Mouse (Mus musculus): ENCODE results near the gene Fkbp9. TPM values are rescaled to one million over a fixed set of nuclear protein-coding genes. Genes with fewer than 3 reads are reported as not detected.

Gene Fkbp9
- polyA plus RNA-seq, 1 experiment from 2014 or later: 55.3 TPM

DNA sequence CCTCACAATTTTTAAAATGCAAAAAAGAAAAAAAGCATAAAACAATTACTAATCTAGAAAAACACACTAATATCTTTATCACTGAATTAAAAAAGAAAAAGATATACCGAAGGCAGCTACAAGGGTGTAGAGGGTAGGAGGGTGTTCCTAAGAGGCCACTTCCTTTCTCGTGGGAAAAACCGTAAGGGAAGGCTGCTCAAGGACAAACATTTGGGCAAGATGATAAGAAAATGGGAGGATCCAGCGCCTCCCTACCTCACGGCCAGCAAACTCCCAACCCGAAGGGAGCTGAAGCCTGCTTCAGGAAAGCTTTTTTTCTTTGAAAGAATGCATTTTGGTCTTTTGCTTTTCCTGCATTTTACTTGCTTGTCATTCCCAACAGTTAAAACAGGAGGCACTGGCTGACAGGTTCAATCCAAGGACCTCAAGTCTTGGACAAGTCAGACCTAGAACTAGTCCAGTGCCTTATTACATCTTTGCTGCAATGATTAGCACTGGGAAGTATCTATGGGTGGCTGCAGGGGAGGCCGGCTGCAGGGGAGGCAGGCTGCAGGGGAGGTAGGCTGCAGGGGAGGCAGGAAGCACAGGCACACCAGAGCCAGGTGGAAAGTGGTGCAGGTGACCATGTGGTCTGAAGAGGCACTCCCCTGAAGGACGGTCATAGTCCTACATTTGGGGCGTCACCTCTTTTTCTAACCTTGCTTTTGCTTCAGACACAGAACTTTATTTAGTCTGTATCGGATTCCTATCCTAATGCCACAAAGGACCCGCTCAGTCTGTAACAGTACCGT lies 85.9 kb downstream of the Fkbp9 start:
- DNase-seq (ENCODE audit: low spot score, missing footprints) (no peak), ATAC-seq (ENCODE audit: low FRiP score) (no peak)
- Histone ChIP-seq H3K27ac (ENCODE audit: low read depth, low read length) (no peak overlapping the region; the same call in 1 of the 2 replicates), H3K36me3 (ENCODE audit: control insufficient read depth, insufficient read depth, low read length) (no peaks in the 10 kb centered on the region), H3K4me2 (no peak overlapping the region), H3K9me3 (ENCODE audit: control insufficient read depth, low read length) (no peaks in the 10 kb centered on the region), H3K4me1 (ENCODE audit: control insufficient read depth, insufficient read depth, low read length) (no peaks in the 10 kb centered on the region), H3K4me3 (ENCODE audit: low read depth, low read length) (no peak overlapping the region), H3K27me3 (ENCODE audit: control insufficient read depth, insufficient read depth, low read length) (no peaks in the 10 kb centered on the region), H3K9ac (ENCODE audit: low read length) (no peak overlapping the region)
- WGBS: 78% methylated on average over 12 of the region's 12 CpGs

DNA sequence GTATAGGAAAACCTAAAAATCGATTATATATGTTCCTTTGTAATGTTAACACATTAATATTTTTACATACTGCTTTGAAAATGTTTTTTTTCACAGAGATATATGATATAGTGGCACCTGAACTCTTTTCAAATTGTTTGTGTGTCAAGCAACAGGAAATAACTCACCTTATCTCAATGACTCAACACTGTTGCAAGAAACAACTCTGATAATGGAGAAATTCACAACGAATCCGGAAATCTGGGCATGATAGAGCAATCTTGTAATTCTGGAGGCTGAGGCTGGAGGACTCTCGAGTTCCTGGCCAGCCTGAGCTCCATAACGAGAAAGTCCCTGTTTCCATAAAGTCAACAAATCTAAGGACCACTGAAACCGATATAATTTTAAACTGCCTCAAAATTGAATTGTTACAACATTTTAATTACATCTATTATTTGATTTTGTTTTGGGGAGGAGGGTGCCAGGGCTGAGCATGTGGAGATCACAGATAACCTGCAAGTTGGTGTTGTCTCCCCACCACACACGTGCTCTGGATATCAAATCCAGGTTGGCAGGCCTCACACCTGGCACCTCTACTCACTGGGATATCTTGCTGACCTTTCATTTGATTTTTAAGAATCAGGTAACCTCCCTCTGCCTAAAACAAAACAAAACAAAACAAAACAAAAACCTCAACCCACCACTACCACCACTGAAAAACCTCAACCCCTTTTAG lies 87.6 kb downstream of the Fkbp9 start:
- no peak overlapping the region for H3K27ac ChIP-seq (ENCODE audit: low read depth, low read length)
- no peaks in the 10 kb centered on the region for H3K9me3 ChIP-seq (ENCODE audit: control insufficient read depth, low read length)
- H3K4me1 ChIP-seq (ENCODE audit: control insufficient read depth, insufficient read depth, low read length): no peaks in the 10 kb centered on the region
- WGBS: 91% methylated on average over 7 of the region's 7 CpGs
- DNase-seq (ENCODE audit: low spot score, missing footprints) (no peak), ATAC-seq (ENCODE audit: low FRiP score) (no peak)
- H3K36me3 ChIP-seq (ENCODE audit: control insufficient read depth, insufficient read depth, low read length): no peaks in the 10 kb centered on the region
- H3K27me3 ChIP-seq (ENCODE audit: control insufficient read depth, insufficient read depth, low read length): no peaks in the 10 kb centered on the region
- no peak overlapping the region for H3K4me3 ChIP-seq (ENCODE audit: low read depth, low read length)
- H3K4me2 ChIP-seq: no peak overlapping the region
- no peak overlapping the region for H3K9ac ChIP-seq (ENCODE audit: low read length)

DNA sequence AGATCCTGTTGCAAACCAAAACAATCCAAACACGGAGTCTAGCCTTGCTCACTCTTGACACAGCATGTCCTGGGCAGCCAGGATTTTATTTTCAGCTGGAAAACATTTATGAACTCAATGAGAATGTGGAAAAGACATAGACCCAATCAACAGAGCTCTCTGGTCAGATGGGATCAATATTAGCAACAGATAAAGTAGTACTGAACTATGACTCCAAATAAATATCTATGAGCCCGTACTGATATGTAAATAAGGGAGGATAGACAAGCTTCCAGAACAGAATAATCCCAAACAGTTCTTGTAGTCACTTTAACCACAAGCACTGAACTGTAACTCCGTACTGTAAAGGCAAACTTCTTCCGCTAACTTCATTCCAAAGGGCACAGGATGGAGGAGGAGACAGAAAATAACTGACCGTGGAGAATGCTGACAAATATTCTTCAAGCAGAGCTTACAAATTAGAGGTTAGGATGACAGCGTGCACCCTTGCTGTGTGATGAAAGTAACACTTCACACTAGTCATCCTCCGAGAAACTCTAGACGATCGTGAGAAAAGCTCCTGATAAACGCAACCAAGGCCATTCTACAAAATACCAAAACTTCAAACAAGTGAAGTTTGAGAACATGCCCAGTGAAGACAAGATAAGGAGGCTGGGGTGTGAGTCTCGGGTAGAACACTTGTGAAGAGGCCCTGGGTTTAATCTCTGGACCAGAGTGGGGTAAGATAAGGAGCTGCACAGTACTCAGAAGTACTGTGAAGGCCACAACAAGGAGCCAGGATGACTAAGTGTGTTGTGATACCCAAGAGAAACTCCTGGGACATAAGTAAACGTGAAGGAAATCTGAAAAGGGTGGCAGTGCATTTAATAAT lies 88.6 kb downstream of the Fkbp9 start:
- no peak overlapping the region for H3K27ac ChIP-seq (ENCODE audit: low read depth, low read length)
- H3K36me3 ChIP-seq (ENCODE audit: control insufficient read depth, insufficient read depth, low read length): no peaks in the 10 kb centered on the region
- no peak for DNase-seq (ENCODE audit: low spot score, missing footprints)
- no peaks in the 10 kb centered on the region for H3K9me3 ChIP-seq (ENCODE audit: control insufficient read depth, low read length)
- no peak overlapping the region for H3K4me2 ChIP-seq
- H3K4me1 ChIP-seq (ENCODE audit: control insufficient read depth, insufficient read depth, low read length): no peaks in the 10 kb centered on the region
- 89% methylated on average over 12 of the region's 12 CpGs for WGBS
- no peaks in the 10 kb centered on the region for H3K27me3 ChIP-seq (ENCODE audit: control insufficient read depth, insufficient read depth, low read length)
- no peak overlapping the region for H3K4me3 ChIP-seq (ENCODE audit: low read depth, low read length)
- H3K9ac ChIP-seq (ENCODE audit: low read length): no peak overlapping the region
- ATAC-seq (ENCODE audit: low FRiP score): no peak

DNA sequence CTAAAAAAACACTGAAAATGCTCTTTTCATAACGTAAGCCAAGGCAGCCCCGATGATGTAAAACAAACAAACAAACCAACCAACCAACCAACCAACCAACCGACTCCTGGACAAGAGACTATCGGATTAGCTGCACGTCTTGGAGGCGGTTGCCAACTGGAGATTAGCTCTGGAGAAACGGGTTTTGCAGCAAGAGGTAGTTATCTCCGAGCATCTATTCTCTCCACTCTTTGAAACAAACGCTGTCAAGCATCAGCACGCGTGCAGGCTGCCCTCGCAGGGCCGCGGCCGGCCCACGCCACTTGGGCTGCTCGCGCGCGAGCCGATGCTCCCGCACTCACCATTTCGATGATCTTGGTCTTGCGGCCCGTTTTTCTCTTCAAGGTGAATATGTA lies 91.5 kb downstream of the Fkbp9 start:
- Histone ChIP-seq H3K9ac (ENCODE audit: low read length) (peak overlapping the region; percentile 77), H3K27me3 (ENCODE audit: control insufficient read depth, insufficient read depth, low read length) (no peaks in the 10 kb centered on the region), H3K27ac (ENCODE audit: low read depth, low read length) (no peak overlapping the region), H3K4me1 (ENCODE audit: control insufficient read depth, insufficient read depth, low read length) (no peaks in the 10 kb centered on the region), H3K4me3 (ENCODE audit: low read depth, low read length) (peak overlapping the region; percentile 74), H3K4me2 (peak overlapping the region; percentile 53), H3K36me3 (ENCODE audit: control insufficient read depth, insufficient read depth, low read length) (no peaks in the 10 kb centered on the region), H3K9me3 (ENCODE audit: control insufficient read depth, low read length) (no peaks in the 10 kb centered on the region; the same call in 1 of the 2 replicates)
- no peak for ATAC-seq (ENCODE audit: low FRiP score)
- peak; percentile 97 for DNase-seq (ENCODE audit: low spot score, missing footprints)
- WGBS: under 1% methylated on average over 25 of the region's 25 CpGs

DNA sequence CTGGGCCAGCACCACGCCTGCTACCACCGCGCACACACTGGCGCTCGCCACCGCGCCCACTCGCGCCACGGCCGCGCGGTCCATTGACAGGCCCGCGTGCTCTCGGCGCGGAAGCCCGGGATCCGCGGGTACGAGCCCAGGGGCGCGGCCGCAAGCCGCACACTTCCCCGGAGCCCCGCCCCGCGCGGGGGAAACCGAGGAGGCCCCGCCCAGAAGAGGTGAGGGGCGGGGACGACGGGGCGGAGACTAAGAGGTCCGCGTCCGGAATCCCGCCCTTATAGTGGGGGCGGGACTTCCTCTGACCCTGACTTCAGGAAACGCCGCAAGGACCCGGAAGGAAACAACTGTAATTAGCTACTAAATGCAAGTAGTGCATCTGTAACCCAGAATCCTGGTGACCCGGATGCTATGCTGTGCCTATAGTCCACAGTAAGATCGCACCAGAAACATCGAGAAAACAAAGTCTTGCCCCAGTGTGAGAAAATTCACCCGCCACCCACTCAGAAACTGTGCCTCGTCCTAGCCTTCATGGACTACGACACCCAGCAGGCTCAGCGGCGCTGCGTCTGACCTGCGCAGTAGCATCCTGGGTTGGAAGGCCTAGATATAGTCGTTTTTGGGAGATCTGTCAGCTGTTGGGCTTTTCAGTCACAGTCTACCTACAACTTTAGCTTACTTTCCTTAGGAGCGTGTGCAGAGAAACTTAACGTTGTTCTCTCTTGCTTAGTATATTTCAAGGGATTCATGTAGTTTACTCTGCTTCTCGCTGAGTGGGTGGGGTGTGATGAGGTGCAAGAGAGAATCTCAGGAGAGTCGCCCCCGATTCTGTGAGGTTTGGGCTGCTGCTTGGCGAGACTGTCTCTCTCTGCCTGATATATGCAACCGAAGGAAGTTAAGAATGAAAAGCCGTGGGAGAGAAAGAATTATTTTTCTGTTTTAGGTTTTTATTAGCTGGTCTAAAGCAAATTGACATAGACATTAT lies 92.2 kb downstream of the Fkbp9 start, which contains the start of the genes Nt5c3 and Vmn1r4:
Gene Nt5c3, minus strand, starts transcription at position 207 of the 982 bp plus-strand sequence.
Gene Vmn1r4, plus strand, starts transcription at position 290 of the 982 bp plus-strand sequence.
- peak within 1 kb of the TSS; percentile 2; the same call in 1 of the 2 replicates for H3K27ac ChIP-seq (ENCODE audit: low read depth, low read length)

More for the DNA sequence above, 92.2 kb downstream of the Fkbp9 start, which contains the start of the genes Nt5c3 and Vmn1r4:
- Histone ChIP-seq H3K36me3 (ENCODE audit: control insufficient read depth, insufficient read depth, low read length) (no peaks in the 10 kb centered on the region), H3K4me2 (peak within 1 kb of the TSS; percentile 63), H3K9ac (ENCODE audit: low read length) (peak within 1 kb of the TSS; percentile 77), H3K4me1 (ENCODE audit: control insufficient read depth, insufficient read depth, low read length) (no peaks in the 10 kb centered on the region), H3K9me3 (ENCODE audit: control insufficient read depth, low read length) (no peaks in the 10 kb centered on the region; the same call in 1 of the 2 replicates), H3K4me3 (ENCODE audit: low read depth, low read length) (peak within 1 kb of the TSS; percentile 74), H3K27me3 (ENCODE audit: control insufficient read depth, insufficient read depth, low read length) (no peaks in the 10 kb centered on the region)
- ATAC-seq (ENCODE audit: low FRiP score): peak; percentile 98
- 5% methylated on average over 63 of the region's 64 CpGs for WGBS
- DNase-seq (ENCODE audit: low spot score, missing footprints): peak; percentile 100

Other genes with a start within 250 kb of the Fkbp9 start
- 232 and 241 TPM in 2 replicates for gene Lsm5, start 127.3 kb upstream of the Fkbp9 start, polyA plus RNA-seq (2014; fragmentation: Nextera tagmentation; extraction: Ambion mirVana)
- 27.4 and 31.1 TPM in 2 replicates for gene Avl9, start 117.2 kb upstream of the Fkbp9 start, polyA plus RNA-seq (2014; fragmentation: Nextera tagmentation; extraction: Ambion mirVana)
- gene Kbtbd2, start 34.2 kb upstream of the Fkbp9 start, polyA plus RNA-seq (2014; fragmentation: Nextera tagmentation; extraction: Ambion mirVana): 29.6 and 36.1 TPM in 2 replicates
- gene Nt5c3, start 91.9 kb downstream of the Fkbp9 start, polyA plus RNA-seq (2014; fragmentation: Nextera tagmentation; extraction: Ambion mirVana): 91.1 and 103 TPM in 2 replicates
- gene Vmn1r4, start 92.0 kb downstream of the Fkbp9 start, polyA plus RNA-seq (2014; fragmentation: Nextera tagmentation; extraction: Ambion mirVana): 0.51 and 0.61 TPM in 2 replicates
- not detected in 2 replicates for gene Vmn1r5, start 138.2 kb downstream of the Fkbp9 start, polyA plus RNA-seq (2014; fragmentation: Nextera tagmentation; extraction: Ambion mirVana)
- gene Vmn1r6, start 165.2 kb downstream of the Fkbp9 start, polyA plus RNA-seq (2014; fragmentation: Nextera tagmentation; extraction: Ambion mirVana): not detected in 2 replicates
- gene Vmn1r7, start 193.3 kb downstream of the Fkbp9 start, polyA plus RNA-seq (2014; fragmentation: Nextera tagmentation; extraction: Ambion mirVana): not detected in 2 replicates
- gene Vmn1r8, start 200.2 kb downstream of the Fkbp9 start, polyA plus RNA-seq (2014; fragmentation: Nextera tagmentation; extraction: Ambion mirVana): not detected in 2 replicates
- gene Vmn1r9, start 234.7 kb downstream of the Fkbp9 start, polyA plus RNA-seq (2014; fragmentation: Nextera tagmentation; extraction: Ambion mirVana): not detected in 2 replicates